Mouse (Mus musculus): ENCODE measurements around the gene Mymk. TPM values are rescaled to one million over a fixed set of nuclear protein-coding genes. Genes with fewer than 3 reads are reported as not detected.
A peak's percentile ranks its signal among the peaks of the same experiment; 100 is the strongest.

Gene Mymk
- total RNA-seq, 2 experiments from 2014 or later = not detected

DNA sequence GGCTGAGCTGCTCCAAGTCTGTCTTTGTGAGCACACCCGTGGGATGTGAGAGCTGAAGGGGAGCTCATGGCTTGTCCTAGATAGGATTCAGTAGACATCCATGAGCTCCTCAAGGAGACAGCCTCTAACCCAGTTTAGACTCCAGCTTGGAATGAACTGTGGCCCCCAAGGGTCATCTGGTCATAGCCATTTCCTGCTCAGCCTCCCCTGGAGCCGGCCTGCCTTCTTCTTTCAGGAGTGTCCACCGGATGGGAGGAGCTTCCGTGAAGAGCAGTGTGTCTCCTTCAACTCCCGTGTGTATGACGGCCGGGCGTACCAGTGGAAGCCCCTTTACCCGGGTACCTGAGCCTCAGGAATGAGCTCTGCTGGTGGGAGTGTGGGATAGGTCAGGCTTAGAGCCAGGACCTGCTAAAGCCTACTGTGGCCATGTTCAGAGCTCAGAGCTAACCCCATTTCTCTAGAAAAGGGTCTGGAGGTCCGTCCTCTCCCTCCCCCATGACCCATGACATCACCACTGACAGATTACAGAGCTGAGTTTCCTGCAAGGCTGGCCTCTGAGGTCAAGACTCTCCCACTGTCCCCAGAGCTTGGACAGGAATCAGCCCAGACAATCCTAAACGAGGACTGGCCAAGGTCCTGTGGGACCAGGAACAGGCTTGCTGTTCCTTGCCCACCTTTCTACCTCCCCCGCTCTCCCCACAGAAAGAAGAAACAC is 11.9 kb upstream of the Mymk start:
- intact Hi-C loops (cut with DNase I) = no loop called here
- DNase-seq (ENCODE audit: low spot score) = no peak

DNA sequence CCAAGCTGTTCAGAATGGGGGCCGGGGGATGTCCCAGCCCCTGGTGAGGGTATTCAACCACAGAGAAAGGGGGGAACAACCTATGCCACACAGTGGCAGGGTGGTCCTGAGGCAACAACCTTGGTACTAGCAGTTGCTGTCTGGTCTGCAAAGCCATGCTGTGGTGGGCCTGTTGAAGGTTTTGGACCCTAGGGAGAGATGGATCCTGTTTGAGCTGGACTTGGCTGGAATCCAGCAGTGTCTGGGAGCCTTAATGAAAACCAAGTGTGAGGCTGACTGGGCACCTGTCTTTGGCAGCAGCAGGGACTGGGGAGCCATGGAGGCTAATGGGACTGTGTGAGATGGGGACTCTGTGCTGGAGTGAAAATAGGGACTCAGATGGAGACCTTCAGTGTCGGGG is 7.7 kb upstream of the Mymk start:
- DNase-seq (ENCODE audit: low spot score) = no peak
- intact Hi-C loops (cut with DNase I) = loop anchor here (5.0 to 10.0 kb wide), 2 partner anchors 43 to 155 kb away; no protein-coding TSS in a partner anchor

DNA sequence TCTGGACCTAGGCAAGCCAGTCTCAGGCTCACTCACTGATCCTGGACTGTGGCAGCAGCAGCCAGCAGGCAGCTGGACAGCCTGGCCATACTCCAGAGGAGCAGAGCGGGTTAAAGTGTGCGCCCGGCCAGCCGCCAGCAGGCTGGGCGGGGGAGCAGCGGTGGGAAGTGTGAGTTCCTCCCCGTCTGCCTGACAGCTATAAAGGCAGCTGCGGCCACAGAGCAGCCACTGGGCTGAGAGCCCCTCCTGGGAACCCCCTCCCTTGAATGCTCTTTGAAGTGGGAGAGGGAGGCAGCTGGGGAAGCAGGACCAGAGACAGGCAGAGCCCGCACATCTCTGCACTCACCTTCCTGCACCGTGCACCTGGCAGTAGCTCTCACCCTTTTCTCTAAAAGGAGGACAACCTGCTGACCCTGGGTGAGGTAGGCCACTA is 7.2 kb upstream of the Mymk start, which contains the start of gene Adamtsl2:
TSS of gene Adamtsl2 (plus strand) at position 228 of the 433 bp plus-strand sequence.
- intact Hi-C loops (cut with DNase I) = loop anchor here (5.0 to 10.0 kb wide), 2 partner anchors 43 to 156 kb away; no protein-coding TSS in a partner anchor
- DNase-seq (ENCODE audit: low spot score) = peak; percentile 83

DNA sequence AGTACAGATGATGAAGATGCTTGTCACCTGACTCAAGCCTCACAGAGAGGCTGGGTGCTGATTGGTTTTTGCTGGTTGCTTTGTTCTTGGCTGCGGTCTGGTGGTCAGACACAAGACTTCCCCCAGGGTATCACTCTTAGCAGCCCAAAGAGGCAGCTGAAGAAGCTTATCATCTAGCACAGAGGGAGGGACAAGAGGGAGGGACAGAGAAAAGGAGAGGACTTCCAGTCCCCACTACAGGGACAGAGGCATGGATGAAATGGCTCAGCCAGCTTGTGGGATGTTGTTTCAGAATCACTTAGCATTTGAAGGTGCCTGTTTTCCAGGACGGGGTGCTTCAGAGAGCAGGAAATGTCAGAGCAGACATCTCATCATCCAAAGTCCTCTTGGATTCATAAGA is 6.3 kb upstream of the Mymk start:
- intact Hi-C loops (cut with DNase I) = loop anchor here (5.0 to 10.0 kb wide), 2 partner anchors 44 to 156 kb away; no protein-coding TSS in a partner anchor
- DNase-seq (ENCODE audit: low spot score) = no peak

DNA sequence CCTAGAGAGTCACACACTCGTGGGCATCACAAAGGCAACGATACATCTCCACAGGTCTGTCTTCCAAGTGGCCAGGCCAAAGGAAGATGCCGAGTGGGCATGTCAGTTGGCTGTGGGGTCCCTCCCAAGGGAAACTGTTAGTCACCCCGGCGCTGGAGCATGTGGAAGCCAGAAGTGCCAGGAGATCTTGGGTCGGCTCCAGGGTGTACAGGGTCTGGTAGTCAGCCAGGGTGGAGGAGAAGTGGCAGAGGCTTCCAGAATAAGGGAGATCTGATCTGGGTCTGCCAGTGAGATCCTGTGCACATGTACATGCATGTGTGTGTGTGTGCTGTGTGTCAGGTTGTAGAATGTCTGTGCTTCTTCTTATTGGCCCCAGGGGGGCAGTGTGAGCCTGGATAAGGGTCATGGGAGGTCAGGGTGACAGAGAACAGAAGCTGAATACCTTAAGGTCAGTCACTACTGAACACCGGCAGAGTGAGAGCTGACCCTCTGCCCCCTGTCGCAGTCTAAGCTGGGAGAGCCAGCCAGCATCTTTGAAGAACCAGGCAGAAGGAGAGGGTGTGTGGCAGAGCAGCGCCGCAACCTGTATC is 5.8 kb upstream of the Mymk start:
- intact Hi-C loops (cut with DNase I) = loop anchor here (5.0 to 10.0 kb wide), 2 partner anchors 45 to 157 kb away; no protein-coding TSS in a partner anchor
- no peak for DNase-seq (ENCODE audit: low spot score)

DNA sequence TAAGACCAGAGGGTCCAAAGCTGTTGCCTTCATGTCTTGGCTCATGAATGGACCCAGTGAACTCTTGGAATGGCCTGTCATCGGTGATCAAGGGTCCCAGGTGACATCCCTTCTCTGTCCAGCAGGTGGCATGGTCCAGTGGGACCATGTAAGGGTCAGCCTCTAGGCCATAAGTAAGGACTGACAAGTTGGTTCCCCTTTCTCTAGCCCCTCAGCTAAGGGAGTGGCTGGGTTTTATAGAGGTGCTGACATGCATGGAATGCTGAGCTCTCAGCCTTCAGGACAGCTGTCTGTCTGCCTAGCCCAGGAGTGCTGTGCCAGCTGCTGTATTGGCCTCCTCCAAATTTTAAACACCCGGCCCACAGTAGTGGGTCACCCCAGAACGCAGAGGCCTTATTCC is 3.5 kb upstream of the Mymk start:
- intact Hi-C loops (cut with DNase I) = loop anchor here (5.0 to 10.0 kb wide), 2 partner anchors 47 to 159 kb away; no protein-coding TSS in a partner anchor

DNA sequence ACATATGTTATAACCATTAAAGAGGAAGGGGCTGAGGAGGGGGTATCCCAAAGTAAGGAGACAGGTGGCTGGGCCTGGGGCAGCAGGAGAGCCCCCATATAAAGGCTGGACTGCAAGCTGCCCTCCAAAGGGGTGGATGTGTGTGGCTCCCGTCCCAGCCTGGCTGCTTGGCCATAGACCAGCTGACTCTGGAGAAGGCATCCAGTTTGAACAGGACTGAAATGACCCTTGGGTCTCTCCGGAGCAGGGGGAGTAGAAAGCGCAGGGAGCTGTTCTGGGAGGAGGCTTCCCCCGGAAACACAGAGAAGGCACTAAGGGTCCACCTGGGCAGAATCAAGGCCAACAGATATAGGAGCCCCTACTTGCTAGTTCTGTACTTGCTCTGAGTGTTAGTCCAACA is 2.8 kb upstream of the Mymk start:
- no peak for DNase-seq (ENCODE audit: low spot score)
- intact Hi-C loops (cut with DNase I) = loop anchor here (5.0 to 10.0 kb wide), 2 partner anchors 47 to 160 kb away; no protein-coding TSS in a partner anchor

More for the DNA sequence above, 3.5 kb upstream of the Mymk start:
- no peak for DNase-seq (ENCODE audit: low spot score)

DNA sequence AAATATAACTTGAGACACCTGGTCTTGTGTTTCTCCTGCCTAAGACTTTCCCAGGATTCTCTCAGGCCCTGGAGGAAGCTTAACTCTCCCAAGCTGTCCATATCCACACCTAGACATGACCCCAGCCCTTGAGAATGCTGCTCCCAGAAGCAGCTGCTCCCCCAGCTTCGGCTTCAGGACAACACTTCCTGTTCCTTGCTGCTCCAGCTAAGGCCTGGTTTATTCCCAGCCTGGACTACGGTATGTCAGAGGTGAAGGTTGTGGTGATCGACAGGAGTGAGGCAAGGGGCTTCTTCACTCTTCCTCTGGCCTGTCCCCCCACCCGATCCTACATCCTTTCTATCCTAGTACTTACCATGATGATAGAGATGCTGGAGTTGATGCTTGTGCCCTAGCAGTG is 1.4 kb upstream of the Mymk start:
- intact Hi-C loops (cut with DNase I) = loop anchor here (10.0 kb wide), 1 partner anchor 161 kb away; no protein-coding TSS in a partner anchor
- no peak for DNase-seq (ENCODE audit: low spot score)

DNA sequence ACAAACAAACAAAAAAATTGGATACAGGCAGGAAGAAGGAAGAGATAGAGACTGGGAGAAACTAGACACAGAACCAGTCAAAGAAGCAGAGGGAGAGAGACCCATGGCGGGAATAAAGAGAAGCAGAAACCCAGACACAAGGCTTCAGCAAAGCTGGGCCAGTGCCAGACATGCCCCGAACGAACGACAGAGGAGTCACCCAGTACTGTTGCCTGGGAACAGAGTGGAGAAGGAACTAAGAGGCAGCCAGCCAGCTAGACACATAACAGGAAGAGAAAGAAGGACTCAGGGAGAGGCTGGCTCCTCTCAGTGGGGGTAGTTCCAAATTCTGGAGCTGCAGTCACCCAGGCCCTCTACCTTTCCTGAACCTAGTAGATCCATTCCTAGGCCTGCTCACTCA is 842 bp downstream of the Mymk start:
- intact Hi-C loops (cut with DNase I) = loop anchor here (2.0 to 10.0 kb wide), 2 partner anchors 24 to 164 kb away; no protein-coding TSS in a partner anchor
- DNase-seq (ENCODE audit: low spot score) = peak; percentile 67

DNA sequence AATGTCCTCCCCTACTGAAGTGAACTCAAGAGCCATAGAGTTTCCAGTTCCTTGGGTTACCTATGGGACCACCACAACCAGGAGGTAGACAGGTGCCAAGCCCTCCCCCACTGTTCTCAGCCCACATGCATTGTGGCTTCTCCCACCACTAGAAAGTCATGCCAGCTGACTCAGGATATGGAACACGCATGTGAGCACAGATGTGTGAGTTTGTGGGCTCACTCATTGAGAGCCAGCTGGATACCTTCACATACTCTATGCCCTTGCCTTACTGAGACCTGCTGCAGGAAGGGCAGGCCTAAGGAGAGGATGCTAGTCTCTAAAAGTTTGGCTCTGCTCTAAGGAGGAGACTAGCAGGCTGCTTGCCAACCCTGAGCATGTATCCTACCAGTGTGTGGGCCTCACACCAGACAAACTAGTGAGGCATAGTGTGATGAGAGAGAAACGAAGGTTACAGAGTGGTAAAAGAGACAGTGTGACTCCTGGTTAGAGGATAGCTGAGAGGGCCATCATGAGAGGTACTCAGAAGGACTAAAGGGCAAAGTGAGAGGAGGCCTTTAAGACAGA is 1.6 kb downstream of the Mymk start:
- DNase-seq (ENCODE audit: low spot score) = no peak
- intact Hi-C loops (cut with DNase I) = loop anchor here (2.0 to 10.0 kb wide), 2 partner anchors 24 to 164 kb away; no protein-coding TSS in a partner anchor

DNA sequence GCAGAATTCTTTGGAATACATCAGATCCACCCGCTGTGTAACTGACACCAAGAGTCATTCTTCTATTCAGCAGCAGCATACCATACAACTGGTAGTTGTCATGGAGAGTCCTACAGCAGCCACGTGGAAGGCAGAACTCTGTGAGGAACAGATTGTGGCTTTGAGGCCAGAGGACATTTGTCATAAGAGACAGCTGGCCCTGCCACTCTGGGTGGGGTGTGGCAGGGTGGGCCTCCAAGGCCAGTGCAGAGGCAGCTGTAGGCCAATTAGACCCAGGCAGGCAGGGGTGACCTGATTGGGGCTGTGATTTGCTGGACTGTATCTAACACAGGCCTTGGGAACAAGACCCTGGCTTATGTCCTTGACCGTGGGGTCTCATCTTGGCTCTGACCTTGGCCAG is 2.3 kb downstream of the Mymk start:
- intact Hi-C loops (cut with DNase I) = loop anchor here (2.0 to 10.0 kb wide), 2 partner anchors 23 to 165 kb away; no protein-coding TSS in a partner anchor
- no peak for DNase-seq (ENCODE audit: low spot score)

DNA sequence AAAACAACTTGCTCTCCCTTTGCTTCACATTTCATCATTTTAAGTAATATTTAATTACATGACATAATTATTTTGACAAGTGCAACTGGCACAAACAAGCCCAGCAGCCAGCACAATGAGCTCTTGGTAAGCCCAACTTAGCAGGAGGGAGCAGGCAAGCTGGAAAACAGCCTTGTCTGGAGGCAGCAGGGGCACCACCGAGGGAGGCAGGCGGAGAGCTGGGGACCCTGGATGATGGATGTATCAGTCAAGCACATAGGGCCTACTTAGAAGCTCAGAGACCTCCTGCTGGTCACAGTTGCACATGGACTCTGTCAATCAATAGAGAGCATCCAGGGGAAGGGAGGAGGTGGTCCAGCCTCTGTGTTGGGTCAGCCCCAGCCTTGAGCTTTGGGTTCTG is 4.0 kb downstream of the Mymk start:
- DNase-seq (ENCODE audit: low spot score) = no peak
- intact Hi-C loops (cut with DNase I) = no loop called here

DNA sequence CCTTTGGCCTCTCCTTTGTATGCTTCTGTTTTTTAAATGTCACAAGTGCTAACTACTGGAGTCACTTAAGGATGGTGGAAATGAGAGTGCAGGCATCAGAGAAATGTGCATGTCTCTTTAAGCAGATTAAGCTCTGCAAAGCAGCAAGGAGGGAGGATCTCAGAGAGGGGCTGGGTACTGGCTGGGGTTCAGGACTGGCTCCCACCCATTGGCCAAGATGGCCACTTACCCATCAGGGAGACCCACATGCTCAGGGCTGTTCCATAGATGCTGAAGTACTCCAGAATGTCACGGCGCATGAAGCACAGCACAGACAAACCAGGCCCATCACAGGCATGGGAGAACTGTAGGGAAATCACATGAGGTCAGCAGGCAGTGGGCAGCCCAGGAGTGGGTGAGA is 4.9 kb downstream of the Mymk start:
- DNase-seq (ENCODE audit: low spot score) = no peak
- intact Hi-C loops (cut with DNase I) = no loop called here

DNA sequence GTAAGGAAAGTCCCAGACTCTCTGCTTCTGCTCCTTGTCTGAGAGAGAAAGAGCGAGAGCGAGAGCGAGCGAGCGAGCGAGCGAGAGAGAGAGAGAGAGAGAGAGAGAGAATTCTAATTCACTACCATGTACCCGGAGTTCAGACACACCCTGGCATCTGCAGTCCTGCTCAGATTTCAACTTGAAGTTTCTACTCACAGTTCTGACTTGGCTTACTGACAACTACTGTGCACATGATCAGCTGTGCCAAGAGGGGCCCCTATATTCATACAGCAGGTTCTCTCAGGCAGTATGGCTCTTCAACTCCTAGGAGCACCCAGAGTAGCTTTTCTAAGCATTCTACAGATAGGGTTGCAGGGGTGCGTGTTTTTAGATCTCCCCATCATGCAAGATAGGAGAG is 12.8 kb downstream of the Mymk start:
- intact Hi-C loops (cut with DNase I) = no loop called here
- DNase-seq (ENCODE audit: low spot score) = no peak

DNA sequence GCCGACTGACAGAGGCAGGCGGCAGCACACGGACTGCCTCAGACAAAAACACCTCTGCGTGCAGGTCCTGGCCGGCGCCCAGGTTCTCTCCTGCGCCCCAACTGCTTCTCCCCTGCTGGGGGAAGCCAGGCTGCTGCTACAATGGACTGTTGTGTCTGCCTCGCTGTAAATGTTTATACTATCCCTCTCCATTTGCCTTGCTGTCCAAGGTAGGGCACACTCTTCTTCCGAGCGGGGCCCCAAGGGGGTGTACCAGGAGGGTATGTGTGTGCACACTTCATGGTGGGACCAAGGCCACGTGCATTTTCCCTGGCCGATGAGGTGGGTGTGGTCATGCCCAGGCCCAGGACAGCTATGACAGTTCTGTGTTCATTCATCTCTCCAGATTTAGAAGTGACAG is 13.2 kb downstream of the Mymk start:
- no peak for DNase-seq (ENCODE audit: low spot score)
- intact Hi-C loops (cut with DNase I) = no loop called here

DNA sequence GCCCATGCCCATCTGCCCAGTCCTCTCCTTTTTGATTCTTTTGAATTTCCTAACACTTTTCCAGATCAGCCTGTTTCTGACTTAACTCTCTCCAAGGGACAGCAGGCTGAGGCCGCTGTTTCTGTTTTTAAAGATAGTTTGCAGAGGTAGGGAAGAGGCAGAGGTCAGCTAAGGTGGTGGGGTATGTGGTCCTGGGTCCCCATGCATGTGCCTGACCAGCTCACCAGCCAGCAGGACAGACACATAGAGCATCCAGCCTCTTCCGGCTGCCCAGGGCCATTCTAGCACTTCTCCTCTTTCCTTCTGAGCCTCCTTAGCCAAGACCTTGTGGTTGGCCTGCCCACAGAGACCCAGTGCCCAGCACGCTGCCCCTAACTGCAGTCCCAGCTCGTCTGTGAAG is 13.7 kb downstream of the Mymk start:
- intact Hi-C loops (cut with DNase I) = no loop called here
- DNase-seq (ENCODE audit: low spot score) = no peak

DNA sequence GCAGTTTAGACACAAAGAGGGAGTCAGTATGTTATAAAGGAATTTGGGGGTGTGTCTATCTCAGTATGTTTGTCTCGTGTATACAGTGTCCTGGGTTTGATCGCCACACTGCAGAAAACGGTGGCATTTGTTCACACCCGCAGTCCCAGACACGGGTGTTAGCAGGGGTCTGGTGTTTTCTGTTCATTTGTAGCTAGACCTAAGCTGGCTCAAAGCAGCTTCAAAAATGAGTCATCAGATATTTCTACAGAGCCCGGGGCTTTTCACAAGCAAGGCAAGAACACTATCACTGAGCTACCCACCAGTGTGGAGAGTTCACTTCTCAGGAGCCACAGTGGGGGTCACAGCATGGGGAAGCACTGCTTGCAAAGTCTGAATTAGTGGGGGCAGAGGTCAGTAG is 22.6 kb downstream of the Mymk start:
- intact Hi-C loops (cut with DNase I) = no loop called here
- no peak for DNase-seq (ENCODE audit: low spot score)

DNA sequence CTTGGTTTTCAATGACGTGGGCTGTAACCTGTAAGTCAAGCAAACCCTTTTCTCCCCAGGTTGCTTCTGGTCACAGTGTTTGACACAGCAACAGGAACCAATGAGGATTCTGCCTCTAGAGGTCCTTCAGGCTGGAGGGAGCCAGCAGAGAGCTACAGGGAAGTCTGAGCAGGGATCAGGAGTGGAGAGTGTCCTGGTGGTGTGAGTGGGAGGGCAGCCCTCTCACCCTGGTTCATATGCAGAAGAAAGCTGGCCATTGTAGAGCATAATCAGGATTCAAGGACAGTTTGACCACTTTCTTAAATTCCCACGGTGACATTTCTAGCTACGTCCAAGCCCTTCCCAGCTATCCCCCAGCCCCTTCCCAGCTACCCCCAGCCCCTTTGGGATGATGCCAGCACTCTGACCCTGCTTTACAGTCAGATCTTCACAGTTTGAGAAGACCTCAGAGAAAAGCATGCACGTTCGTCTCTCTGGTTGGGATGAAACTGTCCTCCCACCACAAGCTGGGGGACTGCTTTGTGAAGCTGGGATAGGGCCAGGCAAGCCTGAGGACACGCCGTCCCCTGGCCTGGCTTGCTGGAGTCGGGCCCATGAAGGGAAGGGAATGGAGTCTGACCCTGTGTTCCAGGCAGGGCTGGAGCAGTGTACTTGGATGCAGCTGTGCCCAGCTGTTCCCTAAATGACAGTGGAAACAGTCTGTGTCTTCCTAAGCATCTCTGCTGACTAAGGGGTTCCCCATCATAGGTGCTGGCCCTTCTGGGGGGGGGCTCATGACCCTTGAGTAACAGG is 25.8 kb downstream of the Mymk start:
- intact Hi-C loops (cut with DNase I) = loop anchor here (2.0 kb wide), 1 partner anchor 25 kb away; no protein-coding TSS in a partner anchor
- peak; percentile 87 for DNase-seq (ENCODE audit: low spot score)

DNA sequence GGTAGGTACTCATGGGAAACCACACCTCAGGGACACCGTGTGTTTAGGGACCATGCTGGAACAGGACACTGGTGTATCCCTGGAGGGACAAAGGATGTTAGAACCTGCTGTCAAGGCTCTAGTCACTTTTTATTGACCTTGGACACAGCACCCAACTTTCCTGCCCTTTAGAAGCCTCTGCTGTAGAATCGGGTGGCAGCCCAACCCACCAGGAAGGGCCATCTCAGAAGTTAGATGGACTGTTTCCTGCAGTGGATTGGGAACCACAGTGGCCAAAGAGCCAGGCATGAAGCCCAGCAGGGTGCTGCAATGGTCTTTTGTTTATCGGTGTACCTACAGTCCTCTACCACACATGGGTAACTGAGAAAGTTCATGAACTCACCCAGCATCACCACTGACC is 27.3 kb downstream of the Mymk start:
- no peak for DNase-seq (ENCODE audit: low spot score)
- intact Hi-C loops (cut with DNase I) = no loop called here

DNA sequence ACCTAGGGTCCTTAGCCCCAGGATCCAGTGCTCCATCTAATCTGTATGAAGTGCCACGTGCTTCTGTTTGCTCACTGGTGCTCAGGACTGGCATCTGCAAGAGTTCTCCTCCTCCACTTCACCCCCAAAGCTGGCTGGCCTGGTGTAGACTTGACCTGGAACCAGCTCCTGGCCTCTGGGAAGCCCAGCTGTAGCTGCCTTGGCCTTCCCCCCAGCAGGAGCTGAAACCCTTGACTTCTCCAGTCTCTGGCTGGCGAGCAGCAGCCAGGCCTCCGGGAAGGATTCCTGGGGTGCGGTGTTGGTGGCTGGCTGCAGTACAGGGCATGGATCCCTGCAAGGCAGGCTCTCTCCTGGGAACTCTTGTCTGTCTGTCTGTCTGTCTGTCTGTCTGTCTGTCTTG is 27.8 kb downstream of the Mymk start:
- peak; percentile 55 for DNase-seq (ENCODE audit: low spot score)
- intact Hi-C loops (cut with DNase I) = no loop called here
